9 mouse cellular contexts compared by ENCODE assay signal in genomic region chr9:41153050-41153449, GRCm38 (mm10). TPM values are rescaled to one million over a fixed set of nuclear protein-coding genes. Genes with fewer than 3 reads are reported as not detected.
DNase-seq lines count a peak whose midpoint lies in the region; ATAC-seq and TF ChIP-seq lines count a peak whose summit lies in the region.
"Had no signal": no experiment of that assay in that cellular context is flagged by ENCODE, and none has a peak within 500 bp of the region (broad histone marks: within the 10 kb centered on the region; RNA-seq: fewer than 3 reads in every experiment).

No protein-coding gene starts in this region.

- intact Hi-C loops in heart, postnatal 25 days (cut with DNase I): no loop called here

- peaks cover 47% of the 10 kb centered on the region for H3K4me1 ChIP-seq in heart, embryonic 12.5 days (replicated peaks)
- peaks cover 4% of the 10 kb centered on the region; the same call in 1 of the 2 replicates for H3K4me1 ChIP-seq in intestine, postnatal 0 days (replicated peaks; ENCODE audit: control insufficient read depth, insufficient read depth, low read length)

- H3K9ac ChIP-seq in heart, embryonic 12.5 days: peak overlapping the region; percentile 28; the same call in 1 of the 2 replicates
- H3K9ac ChIP-seq in intestine, postnatal 0 days (ENCODE audit: low read depth, low read length): no peak overlapping the region
- H3K9ac ChIP-seq: liver, embryonic 14.5 days had no signal

- DNase-seq in heart, postnatal 25 days (ENCODE audit: low spot score): no peak
- DNase-seq in Patski (ENCODE audit: low read depth, low spot score): peak; percentile 28
- peak; percentile 34 to 50 for DNase-seq in lung, postnatal 4 days
- no peak for DNase-seq in c-Kit-positive CD71-positive TER-119-positive erythroid progenitor cells, embryonic 14.5 days (ENCODE audit: low spot score)
- DNase-seq in right cerebral cortex, adult 2 months (ENCODE audit: low spot score in 2 of 2): no peak

- no peaks in the 10 kb centered on the region for H3K9me3 ChIP-seq in heart, embryonic 12.5 days (replicated peaks)
- H3K9me3 ChIP-seq in intestine, postnatal 0 days (ENCODE audit: control insufficient read depth): no peaks in the 10 kb centered on the region

- WGBS in heart, embryonic 12.5 days: 33% methylated on average over 5 of the region's 5 CpGs
- WGBS in intestine, postnatal 0 days: 55% methylated on average over 5 of the region's 5 CpGs

- peak overlapping the region; percentile 12; the same call in 1 of the 2 replicates for H3K4me2 ChIP-seq in heart, embryonic 12.5 days
- H3K4me2 ChIP-seq in intestine, postnatal 0 days (replicated peaks; ENCODE audit: low read depth): no peak overlapping the region

- TF ChIP-seq CTCF in Patski (IDR thresholded peaks at IDR 0.05): no peak
- no peak for TF ChIP-seq CTCF in intestine, postnatal 0 days (IDR thresholded peaks at IDR 0.05; ENCODE audit: low read depth)

- H3K4me3 ChIP-seq in heart, embryonic 12.5 days: no peak overlapping the region
- no peak overlapping the region for H3K4me3 ChIP-seq in intestine, postnatal 0 days (ENCODE audit: low read depth, low read length)

- peak overlapping the region; percentile 77 for H3K27ac ChIP-seq in heart, embryonic 12.5 days (ENCODE audit: poor library complexity, severe bottlenecking)
- H3K27ac ChIP-seq in intestine, postnatal 0 days (ENCODE audit: low read depth, low read length): no peak overlapping the region
- H3K27ac ChIP-seq: liver, embryonic 14.5 days had no signal

- ATAC-seq in heart, embryonic 12.5 days (ENCODE audit: insufficient number of reproducible peaks, low FRiP score): no peak
- ATAC-seq in Patski: peak; percentile 64
- peak; percentile 54 to 59 for ATAC-seq in hematopoietic stem cell, adult 5-6 weeks (replicated peaks in 1 of 2; ENCODE audit: insufficient read depth in 1 of 2, low FRiP score in 2 of 2, low TSS enrichment in 1 of 2, low read depth in 1 of 2, poor library complexity in 2 of 2, severe bottlenecking in 2 of 2)
- no peak for ATAC-seq in intestine, postnatal 0 days

- in situ Hi-C loops in Patski (cut with MboI; ENCODE audit: low pct_unique_long_range_greater_than_20kb): no loop called here

- no peaks in the 10 kb centered on the region for H3K27me3 ChIP-seq in heart, embryonic 12.5 days (replicated peaks)
- H3K27me3 ChIP-seq in Patski: no peaks in the 10 kb centered on the region
- no peaks in the 10 kb centered on the region; the same call in 1 of the 2 replicates for H3K27me3 ChIP-seq in intestine, postnatal 0 days (replicated peaks; ENCODE audit: control insufficient read depth, insufficient read depth, low read length)

- no peaks in the 10 kb centered on the region for H3K36me3 ChIP-seq in heart, embryonic 12.5 days
- H3K36me3 ChIP-seq in intestine, postnatal 0 days (ENCODE audit: control insufficient read depth, insufficient read depth): no peaks in the 10 kb centered on the region

- POLR2A ChIA-PET in Patski (lab: Charles Lee): interaction anchor here (1.0 kb wide), 1 partner anchor 54 kb away, joined by 3 read pairs; no protein-coding TSS in a partner anchor

- CTCF ChIA-PET in Patski (lab: Charles Lee): interaction anchor here (1.0 to 1.2 kb wide), 2 partner anchors 16 to 45 kb away, joined by 3 read pairs; no protein-coding TSS in a partner anchor

RNA-seq across cellular contexts. Expression of gene Ubash3b, which starts 8.4 kb away (rescaled TPM):
- polyA plus RNA-seq in heart, embryonic 12.5 days (2016; fragmentation: Nextera tagmentation; extraction: Ambion mirVana): 13.3 and 13.8 TPM in 2 replicates
- total RNA-seq in heart, postnatal 25 days (2021): 1 to 10 TPM in 1 of 2 experiments, under 1 TPM in 1; 0.99 to 1.5 TPM
- 8.9 TPM for polyA plus RNA-seq in Patski (2021)
- total RNA-seq in hematopoietic stem cell, adult 5-6 weeks (2017): 9.6 and 13.3 TPM in 2 replicates
- 6.3 and 7.2 TPM in 2 replicates for polyA plus RNA-seq in intestine, postnatal 0 days (2015; fragmentation: Nextera tagmentation; extraction: Ambion mirVana)

Comparison
In these comparisons a context has a peak if more than half of its experiments do, and no peak if none do; other contexts are left out.
1. ATAC-seq: peak in Patski (single experiment) and hematopoietic stem cell, adult 5-6 weeks (2 of 2); none in heart, embryonic 12.5 days (single experiment) and intestine, postnatal 0 days (single experiment).
2. DNase-seq: peak in Patski (single experiment) and lung, postnatal 4 days (2 of 2); none in heart, postnatal 25 days (single experiment), c-Kit-positive CD71-positive TER-119-positive erythroid progenitor cells, embryonic 14.5 days (single experiment) and right cerebral cortex, adult 2 months (0 of 2).